Mouse (Mus musculus) G1E (cell line): ENCODE measurements around the gene Ugt1a10.

Source experiments
- CTCF ChIP-seq: IDR thresholded peaks from 2 replicates; pipeline ENCODE4 v1.5.1; 2012; ENCODE audit warnings: low read depth, low read length, inconsistent platforms, mixed read lengths
- GATA1 ChIP-seq: IDR thresholded peaks from 2 replicates; pipeline ENCODE4 v1.6.1; 2012; ENCODE audit warnings: borderline replicate concordance, low read length, inconsistent platforms, mixed read lengths
- TAL1 ChIP-seq: conservative IDR thresholded peaks from 2 replicates; pipeline ENCODE4 v1.6.1; 2012; ENCODE audit warnings: low read depth, low read length, inconsistent platforms, mixed read lengths

DNA sequence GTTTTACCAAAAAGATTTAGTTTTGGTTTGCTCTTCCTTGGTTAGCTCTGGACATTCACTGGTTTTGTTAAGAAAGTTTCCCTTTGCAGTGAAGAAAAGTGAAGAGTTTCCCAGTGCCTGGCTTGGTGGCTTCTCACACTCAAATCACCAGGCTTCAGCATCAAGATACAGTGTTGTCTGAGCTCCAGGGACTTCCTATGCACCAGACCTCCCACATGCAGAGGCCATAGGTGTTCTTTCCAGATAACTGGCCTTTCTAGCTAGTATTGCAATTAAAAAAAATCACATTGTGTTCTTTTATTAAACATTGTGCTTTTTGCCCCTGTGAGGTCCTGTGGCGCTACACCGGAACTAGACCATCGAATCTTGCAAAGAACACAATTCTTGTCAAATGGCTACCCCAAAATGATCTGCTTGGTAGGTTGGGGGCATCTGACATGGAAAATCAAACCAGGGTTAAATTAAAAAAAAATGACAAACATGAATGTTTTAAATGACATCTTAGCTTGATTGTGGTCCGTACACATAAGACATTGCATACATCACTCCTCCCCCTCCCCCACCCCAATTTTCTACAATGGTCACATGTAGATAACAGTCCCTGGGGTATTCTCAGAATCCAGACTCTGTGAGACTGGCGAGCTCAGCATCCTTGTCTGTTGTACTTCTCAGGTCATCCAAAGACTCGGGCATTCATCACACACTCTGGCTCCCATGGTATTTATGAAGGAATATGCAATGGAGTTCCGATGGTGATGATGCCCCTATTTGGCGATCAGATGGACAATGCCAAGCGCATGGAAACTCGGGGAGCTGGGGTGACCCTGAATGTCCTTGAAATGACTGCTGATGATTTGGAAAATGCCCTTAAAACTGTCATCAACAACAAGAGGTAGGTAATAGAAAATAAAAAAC is 160.5 kb downstream of the Ugt1a10 start:
- TF ChIP-seq CTCF (no peak), TAL1 (no peak), GATA1 (no peak)
